12 mouse cellular contexts compared by ENCODE assay signal in the genomic region with DNA sequence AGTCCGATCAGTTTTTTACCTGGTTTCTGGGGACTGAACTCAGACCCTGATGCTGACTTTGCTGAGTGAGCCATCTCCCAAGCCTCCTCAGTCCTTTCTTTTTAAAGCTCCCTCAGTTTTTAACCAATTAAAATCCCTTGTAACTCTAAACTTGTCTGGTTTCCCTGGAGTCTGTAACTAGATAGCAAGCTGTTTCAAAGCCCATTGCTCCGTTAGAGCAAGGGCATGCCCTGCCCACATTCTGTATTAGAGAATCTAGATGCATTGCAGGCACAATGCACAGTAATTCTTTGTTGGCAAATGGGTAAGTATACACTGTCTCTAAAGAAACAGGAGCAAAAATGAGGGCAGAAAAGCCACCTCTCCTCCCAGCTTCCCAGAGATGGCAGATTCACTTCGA.
"Had no signal": no experiment of that assay in that cellular context is flagged by ENCODE, and none has a peak within 500 bp of the region (broad histone marks: within the 10 kb centered on the region; RNA-seq: fewer than 3 reads in every experiment).

No protein-coding gene starts in this region.

- H3K27ac ChIP-seq: left cerebral cortex, adult 2 months; liver, embryonic 13.5 days had no signal

- H3K9me3 ChIP-seq: liver, embryonic 13.5 days had no signal

- H3K4me3 ChIP-seq: left cerebral cortex, adult 2 months; liver, embryonic 13.5 days had no signal

- H3K27me3 ChIP-seq: liver, embryonic 13.5 days had no signal

- H3K4me1 ChIP-seq: liver, embryonic 13.5 days had no signal

- H3K9ac ChIP-seq: liver, embryonic 13.5 days had no signal

- H3K4me2 ChIP-seq: liver, embryonic 13.5 days; midbrain, embryonic 11.5 days had no signal

- DNase-seq: kidney, adult 8-10 months; kidney, postnatal 14 days; layer of hippocampus, postnatal 36 days; liver, embryonic 13.5 days; lung, adult 2 months; lung, postnatal 14 days; lung, postnatal 4 days; midbrain, embryonic 14.5 days; thymus, adult 18-20 months; thymus, postnatal 4 days had no signal

- H3K36me3 ChIP-seq: liver, embryonic 13.5 days had no signal
